Mouse (Mus musculus) spleen, adult 2 months (tissue): Measurements from ENCODE around the gene Tns1. TPM values are rescaled to one million over a fixed set of nuclear protein-coding genes. Genes with fewer than 3 reads are reported as not detected.
A peak's percentile ranks its signal among the peaks of the same experiment; 100 is the strongest.

Experiments
- DNase-seq, 2 experiments: peaks; one replicate each; pipeline versions ENCODE4 v3.0.0 to v3.0.0-alpha.2; 2012 to 2021; ENCODE audit warnings: low spot score in 2 of 2, low read depth in 1 of 2
- H3K27ac ChIP-seq: fragments of 200-500 bp; 2 replicates; pipeline ENCODE4 v1.5.1; 2012; ENCODE audit warnings: low read length, inconsistent platforms; ENCODE audit not compliant: insufficient read depth
- H3K27me3 ChIP-seq: fragments of 200-500 bp; 2 replicates; pipeline ENCODE4 v1.6.1; 2012; ENCODE audit warnings: mild to moderate bottlenecking, moderate library complexity, low read length, inconsistent platforms; ENCODE audit not compliant: control insufficient read depth, insufficient read depth
- H3K36me3 ChIP-seq: fragments of 200-500 bp; 2 replicates; pipeline ENCODE4 v1.6.1; 2012; ENCODE audit warnings: mild to moderate bottlenecking, low read length, inconsistent platforms; ENCODE audit not compliant: control insufficient read depth, insufficient read depth
- H3K4me1 ChIP-seq: fragments of 200-500 bp; 2 replicates; pipeline ENCODE4 v1.6.1; 2011; ENCODE audit warnings: inconsistent platforms; ENCODE audit not compliant: control insufficient read depth, insufficient read depth, insufficient read length
- H3K4me3 ChIP-seq: fragments of 200-500 bp; 2 replicates; pipeline ENCODE4 v1.5.1; 2011; ENCODE audit warnings: mild to moderate bottlenecking, inconsistent platforms; ENCODE audit not compliant: insufficient read depth, insufficient read length; ENCODE audit errors: extremely low read depth
- CTCF ChIP-seq: fragments of 200-500 bp; IDR thresholded peaks from 2 replicates; pipeline ENCODE4 v1.5.1; 2011; ENCODE audit warnings: mild to moderate bottlenecking, inconsistent platforms; ENCODE audit not compliant: insufficient read depth, insufficient read length, insufficient replicate concordance; ENCODE audit errors: extremely low read depth
- POLR2A ChIP-seq: fragments of 200-500 bp; IDR thresholded peaks from 2 replicates; pipeline ENCODE4 v1.6.1; 2011; ENCODE audit warnings: low read depth, low read length, inconsistent platforms
- WGBS: fragments of 180-500 bp; shearing (Covaris S2); methylation state at CpG from one replicate; pipeline ENCODE4 v1.1.7; 2018; 5-methylcytosine and 5-hydroxymethylcytosine counted together
- polyA plus RNA-seq: library from polyadenylated mRNA; depleted of rRNA; stranded (reverse); fragments of >200 nt; gene quantifications from 2 replicates; pipeline ENCODE4 v1.2.3, GENCODE M21; 2012

The Tns1 gene
- polyA plus RNA-seq, 1 experiment, result 80.4 TPM

GRCm38 (mm10) chr1:74107931-74108618 lies 16.2 kb downstream of the Tns1 start:
- Histone ChIP-seq H3K27me3 (no peaks in the 10 kb centered on the region), H3K4me3 (no peak overlapping the region), H3K4me1 (no peaks in the 10 kb centered on the region), H3K36me3 (no peaks in the 10 kb centered on the region), H3K27ac (no peak overlapping the region)
- WGBS, result 60% methylated on average over 5 of the region's 5 CpGs
- no peak for DNase-seq
- TF ChIP-seq CTCF (no peak), POLR2A (no peak)

DNA sequence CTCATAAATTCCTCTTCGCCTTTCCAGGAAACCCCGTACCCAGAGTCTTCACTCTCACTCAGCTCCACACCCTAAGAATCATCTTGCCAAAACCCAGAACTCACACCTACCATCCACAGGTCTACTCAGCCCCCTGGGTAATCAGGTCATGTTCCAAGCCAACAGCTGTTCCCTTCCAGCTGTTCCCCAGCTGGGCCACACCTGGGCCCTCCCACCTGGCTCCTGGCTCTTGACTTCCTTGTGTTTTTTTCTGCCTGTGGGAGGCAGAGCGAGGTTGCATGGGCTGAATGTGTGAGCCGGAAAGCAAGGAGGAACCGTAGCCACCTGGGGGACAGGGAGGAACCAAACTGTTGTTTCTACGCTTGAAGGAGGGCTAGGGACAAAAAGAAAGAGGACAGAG lies 18.0 kb downstream of the Tns1 start:
- WGBS, result 67% methylated on average over 6 of the region's 6 CpGs
- Histone ChIP-seq H3K36me3 (no peaks in the 10 kb centered on the region), H3K27me3 (no peaks in the 10 kb centered on the region), H3K4me1 (no peaks in the 10 kb centered on the region), H3K27ac (no peak overlapping the region), H3K4me3 (no peak overlapping the region)
- TF ChIP-seq CTCF (no peak), POLR2A (no peak)
- DNase-seq, result no peak

DNA sequence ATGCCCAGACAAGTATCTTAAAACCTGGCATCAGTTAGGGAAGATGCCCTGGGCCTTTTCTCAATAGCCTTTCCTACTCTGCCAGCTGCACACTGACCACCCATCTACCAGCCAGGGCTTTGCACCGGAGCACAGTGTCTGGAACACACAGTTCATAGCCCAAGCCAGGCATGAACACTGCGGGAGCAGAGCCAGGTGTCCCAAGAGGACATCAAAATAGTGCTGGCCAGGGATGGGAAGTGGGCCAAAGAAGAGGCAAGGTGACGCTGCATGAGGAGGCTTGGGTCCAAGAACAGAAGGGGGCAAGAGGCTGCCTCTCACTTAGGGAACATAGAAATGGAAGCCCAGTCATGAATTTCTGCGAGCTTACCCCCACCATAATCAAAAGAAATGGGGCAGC lies 18.6 kb downstream of the Tns1 start:
- DNase-seq, result no peak
- 86% methylated on average over 4 of the region's 4 CpGs for WGBS
- Histone ChIP-seq H3K27me3 (no peaks in the 10 kb centered on the region), H3K4me1 (no peaks in the 10 kb centered on the region), H3K36me3 (no peaks in the 10 kb centered on the region), H3K27ac (no peak overlapping the region), H3K4me3 (no peak overlapping the region)
- TF ChIP-seq CTCF (no peak), POLR2A (no peak)

- no peak overlapping the region for H3K27ac ChIP-seq
- no peaks in the 10 kb centered on the region for H3K36me3 ChIP-seq
- DNase-seq, result no peak
- H3K4me3 ChIP-seq, result no peak overlapping the region
- no peaks in the 10 kb centered on the region; the same call in 1 of the 2 replicates for H3K4me1 ChIP-seq
- TF ChIP-seq CTCF (no peak), POLR2A (no peak)
- 80% methylated on average over 6 of the region's 6 CpGs for WGBS
- peaks cover 3% of the 10 kb centered on the region for H3K27me3 ChIP-seq
Observed at GRCm38 (mm10) chr1:74103654-74104353, 20.4 kb downstream of the Tns1 start.

DNA sequence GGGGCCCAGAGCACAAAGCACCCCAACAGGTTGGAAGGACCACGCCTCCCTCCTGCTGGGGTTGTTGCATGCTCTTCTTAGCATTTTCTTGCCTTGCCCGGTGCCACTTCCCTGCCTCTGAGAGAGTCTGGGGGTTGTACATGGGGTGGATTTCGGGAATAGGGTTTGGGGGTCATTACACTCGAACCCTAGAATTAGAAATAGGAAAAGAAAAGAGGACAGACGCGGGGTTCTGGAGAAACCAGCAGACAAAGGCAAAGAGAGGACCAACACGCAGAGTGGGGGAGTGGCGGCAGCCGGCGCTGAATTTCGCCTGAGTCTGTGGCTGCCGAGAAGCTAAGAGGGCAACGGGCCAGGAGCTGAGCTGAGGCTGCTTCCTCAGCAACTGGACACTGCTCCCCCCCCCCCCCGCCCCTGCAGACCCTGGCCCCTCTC lies 25.2 kb downstream of the Tns1 start:
- Histone ChIP-seq H3K4me3 (peak overlapping the region; percentile 41; the same call in 1 of the 2 replicates), H3K4me1 (no peaks in the 10 kb centered on the region; the same call in none of the 2 replicates), H3K27ac (no peak overlapping the region), H3K36me3 (no peaks in the 10 kb centered on the region), H3K27me3 (peaks cover 18% of the 10 kb centered on the region)
- DNase-seq, result no peak
- 3% methylated on average over 14 of the region's 14 CpGs for WGBS
- no peak for TF ChIP-seq POLR2A
- TF ChIP-seq CTCF, result no peak

GRCm38 (mm10) chr1:74098004-74099000 lies 25.9 kb downstream of the Tns1 start:
- peaks cover 18% of the 10 kb centered on the region for H3K27me3 ChIP-seq
- peak overlapping the region; percentile 41 for H3K4me3 ChIP-seq
- TF ChIP-seq POLR2A (no peak), CTCF (no peak)
- DNase-seq, result no peak
- no peaks in the 10 kb centered on the region for H3K36me3 ChIP-seq
- no peak overlapping the region for H3K27ac ChIP-seq
- H3K4me1 ChIP-seq, result no peaks in the 10 kb centered on the region; the same call in none of the 2 replicates
- WGBS, result 2% methylated on average over 54 of the region's 58 CpGs
